Mouse (Mus musculus) heart, adult 18-20 months (tissue): Measurements from ENCODE around the gene Olfr1415. TPM values are rescaled to one million over a fixed set of nuclear protein-coding genes. Genes with fewer than 3 reads are reported as not detected.

ENCODE experiments used
- microRNA-seq, 2 experiments: library from miRNA; unstranded; fragments of <30 nt; microRNA quantifications; one replicate each; pipeline ENCODE4 v1.2.0; 2022
- total RNA-seq, 2 experiments: library from RNA; stranded (reverse); gene quantifications; 2 replicates each; pipeline ENCODE4 v1.2.3; 2021

Olfr1415 gene
- total RNA-seq, 2 experiments from 2014 or later = not detected

Small RNA genes within 50 kb of the gene (microRNA-seq; reads per million reads assigned to microRNA genes)
- gene Mir6900 = 3.5 to 4.9 reads per million in 2 experiments

Other genes with a start within 250 kb of the Olfr1415 start
- gene Ndufa10, start 22.2 kb downstream of the Olfr1415 start, total RNA-seq = 1,000 to 10,000 TPM in 1 of 2 experiments, 100 to 1,000 TPM in 1; 883 to 1,003 TPM
- gene Olfr1416, start 11.0 kb downstream of the Olfr1415 start, total RNA-seq = not detected
- not detected for gene Olfr1414, start 22.6 kb upstream of the Olfr1415 start, total RNA-seq
- not detected for gene Olfr1413, start 75.2 kb upstream of the Olfr1415 start, total RNA-seq
- not detected for gene Olfr1412, start 89.7 kb upstream of the Olfr1415 start, total RNA-seq
- gene Olfr1411, start 98.3 kb upstream of the Olfr1415 start, total RNA-seq = not detected
- not detected for gene Olfr1410, start 109.7 kb upstream of the Olfr1415 start, total RNA-seq
- not detected for gene Olfr12, start 121.7 kb upstream of the Olfr1415 start, total RNA-seq
- gene Cops9, start 145.9 kb upstream of the Olfr1415 start, total RNA-seq = 100 to 1,000 TPM; 229 to 251 TPM
- not detected for gene Otos, start 152.7 kb upstream of the Olfr1415 start, total RNA-seq